Mouse (Mus musculus) liver, adult 10 weeks (tissue): ENCODE measurements around the gene Gm4737. TPM values are rescaled to one million over a fixed set of nuclear protein-coding genes. Genes with fewer than 3 reads are reported as not detected.

Experiments used
- polyA plus RNA-seq: library from polyadenylated mRNA; stranded (reverse); fragments of 350-450 nt; fragmentation: Illumina TruSeq; extraction: RNeasy Lipid Tissue Mini Kit (QIAGEN cat#74804); gene quantifications from one replicate; pipeline ENCODE4 v1.2.3, GENCODE M21; 2014; ENCODE audit warnings: low read depth, low replicate concordance

Gene Gm4737
- polyA plus RNA-seq, result 55.7 TPM

GRCm38 (mm10) chr16:46154832-46155231, at the start of gene Gm4737:
Gene Gm4737 (minus strand): TSS chr16:46155077.

GRCm38 (mm10) chr16:46120020-46120419, 34.9 kb downstream of the Gm4737 start, which contains the start of gene Cd96:
Gene Cd96 (minus strand): TSS chr16:46120251.

Other genes with a start within 250 kb of the Gm4737 start
- 59.5 TPM for gene Phldb2, start 201.5 kb downstream of the Gm4737 start, polyA plus RNA-seq
- gene Plcxd2, start 144.9 kb downstream of the Gm4737 start, polyA plus RNA-seq, result 56.3 TPM
- gene Cd96, start 34.8 kb downstream of the Gm4737 start, polyA plus RNA-seq, result 0.34 TPM